Mouse (Mus musculus) heart, embryonic 12.5 days (tissue): ENCODE results near the gene Anapc1. TPM values are rescaled to one million over a fixed set of nuclear protein-coding genes. Genes with fewer than 3 reads are reported as not detected.

ENCODE experiments used
- ATAC-seq: fragments of 200-750 bp; cut with Nextera tagmentation; 2 replicates; pipeline ENCODE4 v1.8.0; 2017; ENCODE audit warnings: moderate TSS enrichment, moderate library complexity; ENCODE audit not compliant: insufficient number of reproducible peaks, low FRiP score
- H3K27ac ChIP-seq: fragments of 300-500 bp; sonication (generic); 2 replicates; pipeline ENCODE4 v1.5.1; 2016; ENCODE audit warnings: mild to moderate bottlenecking, moderate library complexity; ENCODE audit not compliant: poor library complexity, severe bottlenecking
- H3K27me3 ChIP-seq: fragments of 300-500 bp; sonication (generic); replicated peaks from 2 replicates; pipeline ENCODE4 v1.6.1; 2016; ENCODE audit warnings: mild to moderate bottlenecking, moderate library complexity
- H3K36me3 ChIP-seq: fragments of 300-500 bp; sonication (generic); 2 replicates; pipeline ENCODE4 v1.6.1; 2016; ENCODE audit warnings: mild to moderate bottlenecking, moderate library complexity
- H3K4me1 ChIP-seq: fragments of 300-500 bp; sonication (generic); replicated peaks from 2 replicates; pipeline ENCODE4 v1.6.1; 2016; ENCODE audit warnings: mild to moderate bottlenecking
- H3K4me2 ChIP-seq: fragments of 300-500 bp; sonication (generic); 2 replicates; pipeline ENCODE4 v1.6.1; 2016; ENCODE audit warnings: mild to moderate bottlenecking, moderate library complexity
- H3K4me3 ChIP-seq: fragments of 300-500 bp; sonication (generic); 2 replicates; pipeline ENCODE4 v1.5.1; 2016; ENCODE audit warnings: mild to moderate bottlenecking
- H3K9ac ChIP-seq: fragments of 300-500 bp; sonication (generic); 2 replicates; pipeline ENCODE4 v1.6.1; 2016; ENCODE audit warnings: mild to moderate bottlenecking, moderate library complexity
- H3K9me3 ChIP-seq: fragments of 300-500 bp; sonication (generic); replicated peaks from 2 replicates; pipeline ENCODE4 v1.6.1; 2016; ENCODE audit warnings: mild to moderate bottlenecking, moderate library complexity
- WGBS: fragments of 180-500 bp; shearing (Covaris S2); methylation state at CpG from one replicate; pipeline ENCODE4 v1.1.7; 2016; 5-methylcytosine and 5-hydroxymethylcytosine counted together
- polyA plus RNA-seq: library from polyadenylated mRNA; unstranded; fragments of >200 nt; fragmentation: Nextera tagmentation; extraction: Ambion mirVana; gene quantifications from 2 replicates; pipeline ENCODE4 v1.2.1, GENCODE M21; 2016

Gene Anapc1
- polyA plus RNA-seq, 1 experiment from 2014 or later, result 58.9 TPM

DNA sequence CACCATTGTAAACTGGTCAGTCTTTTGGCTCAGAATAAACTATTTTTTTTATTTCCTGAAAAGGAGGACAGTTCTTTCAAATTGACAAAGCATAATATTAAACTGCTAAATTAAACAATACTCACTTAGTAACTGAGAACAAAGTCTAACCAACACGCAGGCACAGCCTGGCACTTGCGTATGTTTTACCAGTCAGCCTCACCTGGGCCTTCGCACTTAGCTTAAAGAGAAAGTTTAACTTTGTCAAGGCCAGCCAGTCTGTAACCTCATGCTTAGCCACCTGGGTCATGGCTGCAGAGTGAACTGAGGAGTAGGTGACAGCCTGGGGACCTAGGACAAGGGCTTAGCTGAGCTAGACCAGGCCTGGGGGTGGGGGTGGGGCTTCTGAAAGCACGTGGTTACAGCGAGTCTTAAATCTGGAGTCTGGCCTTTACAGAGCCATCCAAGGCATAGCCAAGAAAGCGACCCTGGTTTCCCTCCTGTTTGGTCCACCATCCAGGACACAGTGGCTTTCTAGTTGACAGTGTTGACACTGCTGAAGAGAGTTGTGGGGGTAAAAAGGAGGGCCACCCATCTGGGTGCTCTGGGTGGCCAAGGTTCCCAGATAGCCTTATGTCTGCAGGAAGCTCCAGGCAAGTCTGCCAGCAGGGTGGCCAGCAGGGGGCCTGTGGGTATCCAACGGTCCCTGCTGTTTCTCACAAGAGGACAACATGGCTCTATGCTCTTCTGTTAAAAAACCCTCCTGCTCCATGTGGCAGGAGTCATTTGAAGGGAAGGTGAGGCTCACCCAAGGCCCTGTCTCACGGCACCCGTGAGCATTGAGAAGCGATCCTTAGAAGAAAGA, 120.7 kb downstream of the Anapc1 start:
- Histone ChIP-seq H3K9ac (no peak overlapping the region), H3K36me3 (no peaks in the 10 kb centered on the region), H3K27me3 (no peaks in the 10 kb centered on the region), H3K27ac (no peak overlapping the region), H3K4me2 (no peak overlapping the region), H3K9me3 (0 out of 2 replicates have a peak, but pooled peaks cover 6% of the 10 kb centered on the region), H3K4me3 (no peak overlapping the region), H3K4me1 (peaks cover 4% of the 10 kb centered on the region; the same call in 1 of the 2 replicates)
- no peak for ATAC-seq
- WGBS, result 69% methylated on average over 10 of the region's 10 CpGs

GRCm38 (mm10) chr2:128565904-128566303, 121.3 kb downstream of the Anapc1 start:
- Histone ChIP-seq H3K9me3 (0 out of 2 replicates have a peak, but pooled peaks cover 6% of the 10 kb centered on the region), H3K36me3 (no peaks in the 10 kb centered on the region), H3K4me1 (peaks cover 4% of the 10 kb centered on the region; the same call in 1 of the 2 replicates), H3K27me3 (no peaks in the 10 kb centered on the region), H3K9ac (no peak overlapping the region), H3K4me3 (no peak overlapping the region), H3K27ac (no peak overlapping the region), H3K4me2 (no peak overlapping the region)
- ATAC-seq, result no peak
- WGBS, result 59% methylated on average over 8 of the region's 8 CpGs

DNA sequence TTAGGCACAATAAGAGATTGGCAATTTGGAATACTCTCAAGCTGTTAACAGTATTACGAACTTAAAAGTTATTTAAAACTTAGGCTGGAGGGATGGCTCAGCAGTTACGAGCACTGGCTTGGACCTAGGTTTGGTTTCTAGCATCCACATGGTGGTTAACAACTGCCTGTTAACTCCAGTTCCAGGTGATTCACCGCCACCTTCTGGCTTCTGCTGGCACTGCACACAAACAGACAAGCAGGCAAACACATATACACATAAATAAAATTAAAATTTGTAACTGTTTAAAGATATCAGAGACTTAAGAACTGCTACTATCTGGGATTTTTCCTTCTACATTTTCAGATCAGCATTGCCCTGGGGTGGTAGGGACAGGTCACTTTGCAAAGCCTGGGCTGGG, 123.0 kb downstream of the Anapc1 start:
- H3K9ac ChIP-seq, result no peak overlapping the region
- WGBS, result 81% methylated on average over 3 of the region's 3 CpGs
- H3K27ac ChIP-seq, result no peak overlapping the region
- H3K27me3 ChIP-seq, result no peaks in the 10 kb centered on the region
- peaks cover 4% of the 10 kb centered on the region; the same call in 1 of the 2 replicates for H3K4me1 ChIP-seq
- no peak overlapping the region for H3K4me3 ChIP-seq
- H3K9me3 ChIP-seq, result 0 out of 2 replicates have a peak, but pooled peaks cover 6% of the 10 kb centered on the region
- ATAC-seq, result no peak
- no peaks in the 10 kb centered on the region for H3K36me3 ChIP-seq
- no peak overlapping the region for H3K4me2 ChIP-seq

Other genes with a start within 250 kb of the Anapc1 start
- not detected in 2 replicates for gene Spdye4c, start 96.2 kb downstream of the Anapc1 start, polyA plus RNA-seq
- 5.0 and 6.0 TPM in 2 replicates for gene Mertk, start 11.6 kb upstream of the Anapc1 start, polyA plus RNA-seq
- 26.7 and 29.7 TPM in 2 replicates for gene Tmem87b, start 130.7 kb upstream of the Anapc1 start, polyA plus RNA-seq
- 1.0 and 1.5 TPM in 2 replicates for gene Fbln7, start 175.6 kb upstream of the Anapc1 start, polyA plus RNA-seq